Mouse (Mus musculus): ENCODE measurements at regions not wholly inside any gene's neighbourhood (a gene's known extent, or its start where the extent isn't known, plus 50 kb on each side); places are given as distances from the start of the nearest gene placed in this dataset.

DNA sequence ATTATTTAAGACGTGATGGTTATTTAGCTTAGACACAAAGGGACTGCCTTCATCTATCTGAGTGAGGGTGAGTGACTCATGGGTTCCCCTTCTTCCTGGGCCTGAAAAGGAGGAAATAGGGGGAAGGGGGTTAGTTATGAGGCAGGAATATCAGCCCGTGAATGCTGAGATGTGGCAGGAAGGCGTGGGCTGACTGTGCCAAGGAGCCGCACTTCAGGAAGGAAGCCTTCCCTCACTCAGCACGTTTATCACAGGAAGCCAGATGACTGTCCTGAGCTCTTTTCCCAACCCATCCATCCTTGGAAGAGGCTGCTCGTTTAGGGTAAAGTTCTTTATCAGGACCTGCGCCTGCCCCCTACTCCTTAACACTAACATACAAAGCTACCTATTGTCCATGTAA, 403.5 kb downstream of the Plk2 start:
- Histone ChIP-seq H3K36me3 (ENCODE audit: control insufficient read depth, insufficient read depth, low read length) (no peaks in the 10 kb centered on the region), H3K27me3 (ENCODE audit: control insufficient read depth, insufficient read depth, low read length) (no peaks in the 10 kb centered on the region), H3K9ac (ENCODE audit: low read length) (no peak overlapping the region), H3K4me2 (no peak overlapping the region), H3K4me3 (ENCODE audit: low read depth, low read length) (no peak overlapping the region), H3K9me3 (ENCODE audit: control insufficient read depth, low read length) (no peaks in the 10 kb centered on the region), H3K4me1 (ENCODE audit: control insufficient read depth, insufficient read depth, low read length) (no peaks in the 10 kb centered on the region), H3K27ac (ENCODE audit: low read depth, low read length) (no peak overlapping the region)
- DNase-seq (ENCODE audit: low spot score, missing footprints) (no peak), ATAC-seq (ENCODE audit: low FRiP score) (no peak)
- 77% methylated on average over 7 of the region's 7 CpGs for WGBS

DNA sequence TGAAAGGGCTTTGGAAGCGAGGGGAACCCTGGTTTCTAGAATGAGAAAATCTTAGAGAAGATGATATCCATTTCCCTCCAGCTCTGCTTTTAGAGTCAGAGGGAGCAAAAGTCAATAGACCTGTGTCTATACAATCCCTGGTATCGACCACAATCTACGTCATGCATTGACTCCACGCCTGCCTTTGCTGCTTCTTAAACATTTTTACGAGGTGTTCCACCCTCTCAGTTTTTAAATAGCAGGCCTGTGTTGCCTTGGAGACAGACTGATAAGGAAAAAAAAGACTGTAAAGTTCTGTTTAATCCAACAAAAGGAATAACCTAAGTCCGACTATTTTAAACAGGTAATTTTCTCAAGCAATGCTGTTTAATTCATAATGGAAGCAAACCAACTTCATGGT, 408.0 kb downstream of the Plk2 start:
- H3K9me3 ChIP-seq (ENCODE audit: control insufficient read depth, low read length) = no peaks in the 10 kb centered on the region
- 91% methylated on average over 6 of the region's 6 CpGs for WGBS
- H3K36me3 ChIP-seq (ENCODE audit: control insufficient read depth, insufficient read depth, low read length) = no peaks in the 10 kb centered on the region
- H3K27me3 ChIP-seq (ENCODE audit: control insufficient read depth, insufficient read depth, low read length) = no peaks in the 10 kb centered on the region
- no peak overlapping the region for H3K4me3 ChIP-seq (ENCODE audit: low read depth, low read length)
- H3K9ac ChIP-seq (ENCODE audit: low read length) = no peak overlapping the region
- ATAC-seq (ENCODE audit: low FRiP score) (no peak), DNase-seq (ENCODE audit: low spot score, missing footprints) (no peak)
- no peak overlapping the region for H3K27ac ChIP-seq (ENCODE audit: low read depth, low read length)
- H3K4me1 ChIP-seq (ENCODE audit: control insufficient read depth, insufficient read depth, low read length) = no peaks in the 10 kb centered on the region
- no peak overlapping the region for H3K4me2 ChIP-seq

DNA sequence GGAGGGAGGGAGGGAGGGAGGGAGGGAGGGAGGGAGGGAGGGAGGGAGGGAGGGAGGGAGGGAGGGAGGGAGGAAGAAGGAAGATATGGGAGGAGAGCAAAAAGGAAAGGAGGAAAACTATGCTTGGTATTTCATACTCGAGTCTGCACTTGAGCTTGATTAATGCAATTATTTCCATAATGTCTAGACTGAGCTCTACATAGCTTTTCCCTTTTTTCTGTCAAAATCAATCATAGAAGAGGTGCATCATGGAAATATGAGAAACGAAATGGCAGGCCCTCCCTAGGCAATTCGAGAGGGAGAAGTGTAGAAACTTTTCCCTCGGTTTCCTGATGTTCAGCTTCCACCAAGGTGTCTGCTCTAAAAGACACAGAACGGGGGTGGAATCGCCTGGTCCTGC, 417.6 kb downstream of the Plk2 start:
- WGBS = 77% methylated on average over 6 of the region's 6 CpGs
- H3K27me3 ChIP-seq (ENCODE audit: control insufficient read depth, insufficient read depth, low read length) = no peaks in the 10 kb centered on the region
- no peaks in the 10 kb centered on the region for H3K4me1 ChIP-seq (ENCODE audit: control insufficient read depth, insufficient read depth, low read length)
- no peak overlapping the region for H3K4me3 ChIP-seq (ENCODE audit: low read depth, low read length)
- no peak for ATAC-seq (ENCODE audit: low FRiP score)
- H3K9ac ChIP-seq (ENCODE audit: low read length) = no peak overlapping the region
- H3K27ac ChIP-seq (ENCODE audit: low read depth, low read length) = no peak overlapping the region
- no peaks in the 10 kb centered on the region for H3K9me3 ChIP-seq (ENCODE audit: control insufficient read depth, low read length)
- DNase-seq (ENCODE audit: low spot score, missing footprints) = no peak
- no peaks in the 10 kb centered on the region for H3K36me3 ChIP-seq (ENCODE audit: control insufficient read depth, insufficient read depth, low read length)
- no peak overlapping the region for H3K4me2 ChIP-seq

DNA sequence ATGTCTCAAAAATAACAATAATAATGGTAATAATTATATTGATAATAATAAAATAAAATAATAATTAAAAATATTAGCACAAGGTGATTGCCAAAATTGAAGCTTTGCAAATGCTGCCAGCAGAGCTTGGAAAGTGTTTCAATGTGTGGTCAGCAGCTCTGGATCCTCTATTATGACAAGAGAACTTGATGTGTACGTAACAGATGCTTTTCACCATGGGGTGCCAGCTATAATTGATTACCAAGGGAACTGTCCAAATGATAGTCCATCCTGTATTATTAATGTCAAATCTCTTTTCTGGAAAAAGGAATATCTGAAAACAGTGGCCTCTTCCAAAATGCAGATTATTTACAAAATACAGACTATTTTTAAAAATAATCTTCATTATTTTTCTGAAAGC, 419.2 kb downstream of the Plk2 start:
- 76% methylated on average over 1 of the region's 1 CpGs for WGBS
- no peak for ATAC-seq (ENCODE audit: low FRiP score)
- DNase-seq (ENCODE audit: low spot score, missing footprints) = no peak

DNA sequence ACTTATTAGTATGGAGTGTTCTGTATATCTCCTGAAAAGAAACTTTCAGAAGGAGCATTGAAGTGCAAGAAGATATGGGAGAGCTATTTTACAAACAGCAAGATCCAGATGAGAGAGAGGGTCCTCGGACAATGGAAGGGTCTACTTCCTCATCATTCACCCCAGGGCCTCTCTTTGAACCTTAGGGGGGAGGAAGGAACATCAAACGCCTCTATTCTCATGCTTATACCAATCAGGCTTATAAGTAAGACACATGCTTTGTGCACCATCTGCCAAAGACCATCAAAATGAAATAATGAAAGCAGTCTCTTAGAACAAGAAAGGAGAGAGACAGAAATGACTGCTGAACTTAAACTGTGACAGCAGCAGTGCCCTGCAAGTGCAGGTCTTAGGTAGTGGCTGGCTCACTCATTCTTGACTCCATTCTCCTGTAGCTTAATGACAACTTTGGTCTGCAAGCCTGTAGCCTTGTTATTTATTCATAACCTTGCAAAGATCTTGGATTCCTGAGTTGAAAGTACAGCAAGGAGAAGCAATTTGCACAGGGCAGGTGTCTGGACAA, 424.5 kb downstream of the Plk2 start:
- H3K9ac ChIP-seq (ENCODE audit: low read length) = no peak overlapping the region
- H3K27ac ChIP-seq (ENCODE audit: low read depth, low read length) = no peak overlapping the region
- no peaks in the 10 kb centered on the region for H3K36me3 ChIP-seq (ENCODE audit: control insufficient read depth, insufficient read depth, low read length)
- no peaks in the 10 kb centered on the region for H3K27me3 ChIP-seq (ENCODE audit: control insufficient read depth, insufficient read depth, low read length)
- no peaks in the 10 kb centered on the region for H3K9me3 ChIP-seq (ENCODE audit: control insufficient read depth, low read length)
- WGBS = 25% methylated on average over 2 of the region's 2 CpGs
- ATAC-seq (ENCODE audit: low FRiP score) (no peak), DNase-seq (ENCODE audit: low spot score, missing footprints) (no peak)
- peaks cover 5% of the 10 kb centered on the region for H3K4me1 ChIP-seq (ENCODE audit: control insufficient read depth, insufficient read depth, low read length)
- H3K4me3 ChIP-seq (ENCODE audit: low read depth, low read length) = no peak overlapping the region
- no peak overlapping the region for H3K4me2 ChIP-seq

More for the DNA sequence above, 419.2 kb downstream of the Plk2 start:
- no peak overlapping the region for H3K27ac ChIP-seq (ENCODE audit: low read depth, low read length)
- H3K4me3 ChIP-seq (ENCODE audit: low read depth, low read length) = no peak overlapping the region
- 0 out of 2 replicates have a peak, but pooled peaks cover 2% of the 10 kb centered on the region for H3K4me1 ChIP-seq (ENCODE audit: control insufficient read depth, insufficient read depth, low read length)
- no peaks in the 10 kb centered on the region for H3K36me3 ChIP-seq (ENCODE audit: control insufficient read depth, insufficient read depth, low read length)
- H3K4me2 ChIP-seq = no peak overlapping the region
- no peaks in the 10 kb centered on the region for H3K9me3 ChIP-seq (ENCODE audit: control insufficient read depth, low read length)
- H3K9ac ChIP-seq (ENCODE audit: low read length) = no peak overlapping the region
- no peaks in the 10 kb centered on the region for H3K27me3 ChIP-seq (ENCODE audit: control insufficient read depth, insufficient read depth, low read length)

DNA sequence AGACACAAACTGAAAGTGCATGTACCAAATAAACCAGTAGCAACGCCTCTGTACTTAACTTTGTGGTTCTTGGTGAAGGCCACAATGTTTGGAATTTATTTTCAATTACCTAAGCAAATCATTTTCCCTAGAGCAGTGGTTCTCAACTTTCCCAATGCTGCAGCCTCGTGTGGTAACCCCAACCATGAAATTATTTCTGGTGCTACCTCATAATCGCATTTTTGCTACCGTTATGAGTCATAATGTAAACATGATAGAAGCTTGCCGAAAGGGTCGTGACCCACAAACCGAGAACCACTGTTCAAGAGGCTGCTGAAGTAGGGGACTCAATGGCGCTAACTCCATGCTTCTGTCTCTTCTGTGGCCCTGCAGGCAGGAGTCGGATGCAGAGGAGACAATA, 429.9 kb upstream of the Actbl2 start:
- Histone ChIP-seq H3K4me1 (ENCODE audit: control insufficient read depth, insufficient read depth, low read length) (no peaks in the 10 kb centered on the region), H3K9me3 (ENCODE audit: control insufficient read depth, low read length) (no peaks in the 10 kb centered on the region), H3K4me2 (no peak overlapping the region), H3K4me3 (ENCODE audit: low read depth, low read length) (no peak overlapping the region), H3K27ac (ENCODE audit: low read depth, low read length) (no peak overlapping the region), H3K27me3 (ENCODE audit: control insufficient read depth, insufficient read depth, low read length) (no peaks in the 10 kb centered on the region), H3K9ac (ENCODE audit: low read length) (no peak overlapping the region), H3K36me3 (ENCODE audit: control insufficient read depth, insufficient read depth, low read length) (no peaks in the 10 kb centered on the region)
- ATAC-seq (ENCODE audit: low FRiP score) (no peak), DNase-seq (ENCODE audit: low spot score, missing footprints) (no peak)
- WGBS = 92% methylated on average over 9 of the region's 9 CpGs

DNA sequence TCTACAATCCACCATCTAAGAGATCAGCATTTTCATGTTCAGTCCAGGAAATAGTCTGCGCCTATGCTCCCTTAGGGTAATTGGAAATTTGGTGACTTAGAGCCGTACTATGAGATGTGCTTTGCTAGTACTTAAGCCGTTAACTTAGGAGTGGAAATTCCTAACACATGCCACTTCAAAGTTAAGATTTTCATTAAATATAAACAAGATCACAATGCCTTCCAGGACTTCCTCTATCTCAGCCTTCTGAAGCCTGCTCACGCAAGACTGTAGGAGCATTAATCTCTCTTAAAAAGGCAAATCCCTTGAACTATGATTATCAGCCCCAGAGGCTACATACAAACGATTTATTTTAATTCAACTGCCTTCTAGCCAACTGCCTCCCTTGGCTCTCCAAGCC, 422.4 kb upstream of the Actbl2 start:
- DNase-seq (ENCODE audit: low spot score, missing footprints) (peak; percentile 71), ATAC-seq (ENCODE audit: low FRiP score) (no peak)
- H3K4me1 ChIP-seq (ENCODE audit: control insufficient read depth, insufficient read depth, low read length) = no peaks in the 10 kb centered on the region
- H3K4me3 ChIP-seq (ENCODE audit: low read depth, low read length) = no peak overlapping the region
- H3K27me3 ChIP-seq (ENCODE audit: control insufficient read depth, insufficient read depth, low read length) = no peaks in the 10 kb centered on the region
- H3K9me3 ChIP-seq (ENCODE audit: control insufficient read depth, low read length) = no peaks in the 10 kb centered on the region
- no peak overlapping the region for H3K27ac ChIP-seq (ENCODE audit: low read depth, low read length)
- H3K4me2 ChIP-seq = no peak overlapping the region
- H3K9ac ChIP-seq (ENCODE audit: low read length) = no peak overlapping the region
- no peaks in the 10 kb centered on the region for H3K36me3 ChIP-seq (ENCODE audit: control insufficient read depth, insufficient read depth, low read length)
- WGBS = 65% methylated on average over 5 of the region's 5 CpGs

DNA sequence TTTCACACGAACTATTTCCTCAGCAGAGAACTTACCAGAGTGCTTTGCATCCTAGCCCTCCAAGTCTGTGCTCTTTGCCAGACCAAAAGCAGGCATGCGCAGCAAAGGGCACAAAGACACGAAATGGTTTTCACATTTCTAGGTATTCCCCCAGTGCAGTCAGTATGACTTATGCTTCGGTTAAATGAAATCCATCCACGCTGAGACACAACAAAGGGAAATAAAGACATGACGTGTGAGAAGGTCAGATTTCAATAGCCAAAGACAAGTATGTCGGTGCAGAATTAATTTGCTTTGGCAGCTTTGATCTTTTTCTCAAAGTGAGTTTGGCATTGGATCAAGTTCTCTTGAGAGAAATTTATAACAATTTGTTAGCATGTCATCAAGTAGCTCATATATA, 417.9 kb upstream of the Actbl2 start:
- no peaks in the 10 kb centered on the region for H3K9me3 ChIP-seq (ENCODE audit: control insufficient read depth, low read length)
- no peak overlapping the region for H3K27ac ChIP-seq (ENCODE audit: low read depth, low read length)
- no peak overlapping the region for H3K4me2 ChIP-seq
- H3K4me1 ChIP-seq (ENCODE audit: control insufficient read depth, insufficient read depth, low read length) = no peaks in the 10 kb centered on the region
- H3K36me3 ChIP-seq (ENCODE audit: control insufficient read depth, insufficient read depth, low read length) = no peaks in the 10 kb centered on the region
- H3K4me3 ChIP-seq (ENCODE audit: low read depth, low read length) = no peak overlapping the region
- no peak overlapping the region for H3K9ac ChIP-seq (ENCODE audit: low read length)
- ATAC-seq (ENCODE audit: low FRiP score) (peak; percentile 62; the same call in 1 of the 2 replicates), DNase-seq (ENCODE audit: low spot score, missing footprints) (no peak)
- WGBS = 37% methylated on average over 7 of the region's 7 CpGs
- no peaks in the 10 kb centered on the region for H3K27me3 ChIP-seq (ENCODE audit: control insufficient read depth, insufficient read depth, low read length)

DNA sequence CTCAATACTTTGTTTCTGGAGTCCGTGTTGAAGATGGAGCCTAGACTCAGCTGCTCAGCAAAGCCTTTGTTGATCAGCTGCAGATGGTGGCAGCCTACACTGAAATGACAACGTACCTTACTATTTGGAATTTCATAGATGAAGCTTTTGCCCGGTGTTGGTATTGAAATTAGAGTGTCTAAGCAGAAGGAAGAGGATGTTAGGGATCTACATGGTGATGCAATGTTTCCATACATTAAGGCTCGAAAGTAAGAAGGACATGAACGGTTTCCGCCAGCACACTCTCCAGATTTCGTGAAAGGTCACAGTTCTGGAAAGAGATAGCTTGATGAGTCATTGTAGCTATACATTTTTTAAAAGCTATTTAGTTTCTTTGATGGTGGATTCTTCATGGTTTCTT, 412.9 kb upstream of the Actbl2 start:
- Histone ChIP-seq H3K36me3 (ENCODE audit: control insufficient read depth, insufficient read depth, low read length) (no peaks in the 10 kb centered on the region), H3K4me3 (ENCODE audit: low read depth, low read length) (no peak overlapping the region), H3K27ac (ENCODE audit: low read depth, low read length) (no peak overlapping the region), H3K9ac (ENCODE audit: low read length) (no peak overlapping the region), H3K4me2 (no peak overlapping the region), H3K4me1 (ENCODE audit: control insufficient read depth, insufficient read depth, low read length) (no peaks in the 10 kb centered on the region), H3K9me3 (ENCODE audit: control insufficient read depth, low read length) (no peaks in the 10 kb centered on the region), H3K27me3 (ENCODE audit: control insufficient read depth, insufficient read depth, low read length) (no peaks in the 10 kb centered on the region)
- no peak for DNase-seq (ENCODE audit: low spot score, missing footprints)
- WGBS = 92% methylated on average over 7 of the region's 7 CpGs
- no peak for ATAC-seq (ENCODE audit: low FRiP score)

DNA sequence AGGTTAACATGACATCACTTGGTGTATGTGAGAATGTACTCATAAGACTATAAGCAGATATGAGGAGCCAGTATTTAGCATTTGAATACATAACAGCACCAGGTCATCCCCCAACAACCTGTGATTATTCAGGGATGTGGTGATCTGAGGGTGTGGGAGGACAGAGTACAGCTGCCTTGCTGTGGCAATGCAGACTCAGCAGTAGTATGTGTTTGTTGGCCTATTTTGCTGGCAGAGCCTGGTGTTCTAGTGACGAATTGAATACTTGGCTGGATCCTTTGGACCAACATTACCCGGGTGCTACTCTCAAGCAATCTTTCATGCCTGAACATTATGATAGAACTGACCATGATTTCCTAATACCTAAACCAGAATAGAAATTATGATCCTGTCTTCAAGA, 409.1 kb upstream of the Actbl2 start:
- Histone ChIP-seq H3K9ac (ENCODE audit: low read length) (no peak overlapping the region), H3K4me3 (ENCODE audit: low read depth, low read length) (no peak overlapping the region), H3K9me3 (ENCODE audit: control insufficient read depth, low read length) (no peaks in the 10 kb centered on the region), H3K36me3 (ENCODE audit: control insufficient read depth, insufficient read depth, low read length) (no peaks in the 10 kb centered on the region), H3K4me1 (ENCODE audit: control insufficient read depth, insufficient read depth, low read length) (no peaks in the 10 kb centered on the region), H3K4me2 (no peak overlapping the region), H3K27me3 (ENCODE audit: control insufficient read depth, insufficient read depth, low read length) (no peaks in the 10 kb centered on the region), H3K27ac (ENCODE audit: low read depth, low read length) (no peak overlapping the region)
- peak; percentile 35 for DNase-seq (ENCODE audit: low spot score, missing footprints)
- no peak for ATAC-seq (ENCODE audit: low FRiP score)
- WGBS = 88% methylated on average over 2 of the region's 2 CpGs

All from midbrain, embryonic 11.5 days (tissue).